In the genomic region with DNA sequence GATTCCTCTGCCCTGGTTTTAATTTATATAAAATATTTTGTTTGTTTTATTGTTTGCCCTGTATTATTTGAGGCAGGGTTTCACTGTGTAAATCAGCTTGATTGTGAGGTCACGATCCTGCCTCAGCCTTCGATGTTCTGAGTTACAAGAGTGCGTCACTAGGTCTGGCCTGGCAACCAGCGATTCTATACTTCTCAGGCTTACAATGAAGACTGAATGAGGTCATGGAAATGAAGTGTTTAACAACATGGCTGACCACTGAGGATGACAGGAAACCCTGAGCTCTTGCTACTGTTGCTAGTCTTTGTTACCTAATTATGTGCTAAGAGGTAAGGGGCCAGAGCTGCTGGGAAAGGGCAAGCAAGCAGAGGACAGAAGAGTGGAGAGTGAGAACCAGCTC, we compare ENCODE assay signal across 10 mouse cellular contexts. TPM values are rescaled to one million over a fixed set of nuclear protein-coding genes. Genes with fewer than 3 reads are reported as not detected.
DNase-seq lines count a peak whose midpoint lies in the region; ATAC-seq and TF ChIP-seq lines count a peak whose summit lies in the region.
"Had no signal": no experiment of that assay in that cellular context is flagged by ENCODE, and none has a peak within 500 bp of the region (broad histone marks: within the 10 kb centered on the region; RNA-seq: fewer than 3 reads in every experiment).

A gene (plus strand): TSS at position 197 of the 400 bp plus-strand sequence.

- H3K4me2 ChIP-seq in heart, embryonic 12.5 days, result no peak within 1 kb of the TSS
- H3K4me2 ChIP-seq in liver, postnatal 0 days (ENCODE audit: low read depth, low read length), result no peak within 1 kb of the TSS
- H3K4me2 ChIP-seq: limb, embryonic 12.5 days; stomach, embryonic 15.5 days had no signal

- no peaks in the 10 kb centered on the region for H3K36me3 ChIP-seq in heart, embryonic 12.5 days
- H3K36me3 ChIP-seq in heart, adult 2 months (ENCODE audit: control insufficient read depth, insufficient read depth, low read length), result no peaks in the 10 kb centered on the region
- H3K36me3 ChIP-seq in liver, postnatal 0 days (replicated peaks; ENCODE audit: insufficient read depth, low read length), result no peaks in the 10 kb centered on the region
- H3K36me3 ChIP-seq: limb, embryonic 12.5 days; stomach, embryonic 15.5 days had no signal

- no peak for ATAC-seq in heart, embryonic 12.5 days (ENCODE audit: insufficient number of reproducible peaks, low FRiP score)
- peak; percentile 59 for ATAC-seq in activated CD4-positive, CD25-positive, alpha-beta regulatory T cell, adult 4 months
- no peak for ATAC-seq in inflammation-experienced regulatory T-cells, adult 6 months
- ATAC-seq in liver, postnatal 0 days, result no peak

- intact Hi-C loops in heart, adult 2 months (cut with DNase I), result no loop called here

- no peak for TF ChIP-seq CTCF in heart, adult 2 months (IDR thresholded peaks at IDR 0.05)
- no peak for TF ChIP-seq CTCF in liver, postnatal 0 days (IDR thresholded peaks at IDR 0.05; ENCODE audit: low read depth)

- no peaks in the 10 kb centered on the region for H3K4me1 ChIP-seq in heart, embryonic 12.5 days (replicated peaks)
- H3K4me1 ChIP-seq in heart, adult 2 months (ENCODE audit: control insufficient read depth, insufficient read depth, low read length), result no peaks in the 10 kb centered on the region
- H3K4me1 ChIP-seq in liver, postnatal 0 days (ENCODE audit: insufficient read depth), result no peaks in the 10 kb centered on the region
- H3K4me1 ChIP-seq: limb, embryonic 12.5 days; stomach, embryonic 15.5 days had no signal

- no peak for TF ChIP-seq EP300 in heart, adult 2 months (IDR thresholded peaks at IDR 0.05; ENCODE audit: insufficient read depth, low read depth, low read length)
- TF ChIP-seq EP300 in liver, postnatal 0 days (IDR thresholded peaks at IDR 0.05; ENCODE audit: low read depth), result no peak

- no peak for DNase-seq in heart, adult 2 months
- DNase-seq in 416B (ENCODE audit: low read depth), result peak; percentile 5
- DNase-seq in cerebellum, postnatal 25 days, result no peak
- no peak for DNase-seq in liver, postnatal 0 days
- no peak for DNase-seq in lung, adult 18-20 months

- H3K9ac ChIP-seq in heart, embryonic 12.5 days, result no peak within 1 kb of the TSS
- H3K9ac ChIP-seq in heart, adult 2 months (ENCODE audit: low read depth, low read length), result no peak within 1 kb of the TSS
- no peak within 1 kb of the TSS for H3K9ac ChIP-seq in liver, postnatal 0 days (replicated peaks)
- H3K9ac ChIP-seq: limb, embryonic 12.5 days; stomach, embryonic 15.5 days had no signal

- H3K79me2 ChIP-seq in heart, adult 2 months (replicated peaks; ENCODE audit: control insufficient read depth, insufficient read depth, low read length), result no peaks in the 10 kb centered on the region

- WGBS in heart, embryonic 12.5 days, result 92% methylated on average over 4 of the region's 4 CpGs
- WGBS in heart, adult 2 months, result 91% methylated on average over 4 of the region's 4 CpGs
- WGBS in liver, postnatal 0 days (ENCODE audit: insufficient replicate concordance), result 86% methylated on average over 4 of the region's 4 CpGs

- H3K27ac ChIP-seq in heart, embryonic 12.5 days (ENCODE audit: poor library complexity, severe bottlenecking), result no peak within 1 kb of the TSS
- H3K27ac ChIP-seq in heart, adult 2 months, result no peak within 1 kb of the TSS
- H3K27ac ChIP-seq in liver, postnatal 0 days (ENCODE audit: low read depth), result no peak within 1 kb of the TSS
- H3K27ac ChIP-seq: limb, embryonic 12.5 days; stomach, embryonic 15.5 days had no signal

- no peaks in the 10 kb centered on the region for H3K9me3 ChIP-seq in heart, embryonic 12.5 days (replicated peaks)
- H3K9me3 ChIP-seq in liver, postnatal 0 days (ENCODE audit: low read length), result no peaks in the 10 kb centered on the region
- H3K9me3 ChIP-seq: limb, embryonic 12.5 days; stomach, embryonic 15.5 days had no signal

- no peak within 1 kb of the TSS for H3K4me3 ChIP-seq in heart, embryonic 12.5 days
- H3K4me3 ChIP-seq in heart, adult 2 months, result no peak within 1 kb of the TSS
- no peak within 1 kb of the TSS for H3K4me3 ChIP-seq in liver, postnatal 0 days (ENCODE audit: low read depth, low read length)
- H3K4me3 ChIP-seq: limb, embryonic 12.5 days; stomach, embryonic 15.5 days had no signal

- TF ChIP-seq POLR2A in heart, adult 2 months (IDR thresholded peaks at IDR 0.05; ENCODE audit: insufficient read depth, low read depth, low read length), result no peak

- H3K27me3 ChIP-seq in heart, embryonic 12.5 days (replicated peaks), result no peaks in the 10 kb centered on the region
- no peaks in the 10 kb centered on the region for H3K27me3 ChIP-seq in heart, adult 2 months (ENCODE audit: control insufficient read depth, insufficient read depth, low read length)
- no peaks in the 10 kb centered on the region for H3K27me3 ChIP-seq in liver, postnatal 0 days (ENCODE audit: insufficient read depth, low read length)
- H3K27me3 ChIP-seq: limb, embryonic 12.5 days; stomach, embryonic 15.5 days had no signal

RNA-seq across cellular contexts. Expression of the gene that starts here (rescaled TPM):
- polyA plus RNA-seq in heart, embryonic 12.5 days (2016; fragmentation: Nextera tagmentation; extraction: Ambion mirVana), result 13.0 and 14.9 TPM in 2 replicates
- total RNA-seq in heart, adult 2 months (2021), result 1 to 10 TPM; 5.0 to 7.9 TPM
- 14.1 and 16.3 TPM in 2 replicates for polyA plus RNA-seq in heart, adult 2 months (2012; rRNA removed)
- 10 to 100 TPM; 17.2 to 18.2 TPM for polyA plus RNA-seq in activated CD4-positive, CD25-positive, alpha-beta regulatory T cell, adult 4 months (2017; shearing (Covaris generic))
- polyA plus RNA-seq in inflammation-experienced regulatory T-cells, adult 6 months (2017; shearing (Covaris generic)), result 10 to 100 TPM; 12.4 to 22.0 (median 15.7) TPM
- 2.6 and 2.7 TPM in 2 replicates for polyA plus RNA-seq in liver, postnatal 0 days (2015; fragmentation: Nextera tagmentation; extraction: Ambion mirVana)
